Mouse (Mus musculus) lung, adult 18-20 months (tissue): ENCODE results near the gene Trim71.

Experiments used
- DNase-seq, 2 experiments: peaks; one replicate each; pipeline ENCODE4 v3.0.0; 2022; ENCODE audit warnings: mixed read lengths in 2 of 2

Gene Trim71

DNA sequence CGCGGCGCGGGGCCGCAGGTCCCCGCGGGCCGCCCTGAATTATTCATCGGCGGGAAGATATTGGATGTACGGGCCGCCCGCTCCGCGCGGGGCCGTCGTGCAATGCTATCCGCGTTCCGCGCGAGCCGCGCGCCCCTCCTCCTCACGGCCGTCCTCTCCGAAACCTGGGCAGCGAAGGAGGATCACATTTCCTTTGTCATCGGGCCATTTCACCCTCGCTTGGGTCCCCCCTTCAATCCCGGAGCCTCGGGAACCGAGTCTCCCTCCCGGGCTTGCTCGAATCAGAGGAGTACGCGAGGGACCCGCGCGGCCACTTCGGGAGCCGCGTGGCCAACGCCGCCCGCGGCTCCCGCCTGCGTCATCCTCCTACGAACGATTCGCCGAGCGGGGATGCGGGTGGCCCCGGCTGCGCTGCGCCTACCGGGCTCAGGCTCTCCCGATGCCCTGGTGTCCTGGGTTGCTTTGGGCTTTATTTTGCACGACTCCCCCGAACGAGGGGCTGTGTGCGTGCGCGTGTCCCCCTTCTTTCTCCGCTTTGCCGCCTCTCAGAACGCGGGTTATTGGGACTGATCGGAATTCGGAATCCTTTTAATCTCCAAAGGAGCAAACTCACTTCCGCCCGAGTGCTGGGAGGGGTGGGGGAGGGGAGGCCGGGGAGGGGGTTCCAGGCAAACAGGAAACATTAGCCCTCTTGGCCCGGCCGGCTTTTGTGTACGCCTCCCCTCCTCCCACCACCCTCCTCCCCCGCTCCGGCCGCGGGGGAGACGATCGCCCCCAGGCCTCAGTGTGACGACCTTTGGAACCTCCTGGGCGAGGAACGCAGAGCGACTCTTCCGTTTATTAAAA is at the start of gene Trim71:
Gene Trim71 (minus strand): TSS at position 609 of the 846 bp plus-strand sequence.
- no peak for DNase-seq

DNA sequence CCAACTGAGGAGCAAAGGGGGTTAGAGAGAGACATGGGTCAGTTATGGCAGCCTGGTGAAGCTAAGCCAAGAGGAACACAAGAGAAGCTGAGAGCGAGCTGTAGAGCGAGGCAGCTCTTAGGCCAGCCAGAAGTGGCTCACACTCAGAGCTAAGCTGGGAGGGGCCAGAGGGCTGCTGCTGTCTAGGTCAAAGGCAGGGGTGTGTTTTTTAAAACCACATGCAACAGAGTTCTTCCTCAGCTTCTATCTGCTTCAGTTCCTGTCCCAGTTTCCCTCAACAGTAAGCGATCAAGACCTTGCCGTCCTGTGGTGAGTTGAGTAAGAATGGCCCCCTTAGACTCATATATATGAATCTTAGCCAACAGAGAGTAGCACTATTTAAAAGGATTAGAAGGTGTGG is 48.9 kb upstream of the Trim71 start:
- DNase-seq: no peak

DNA sequence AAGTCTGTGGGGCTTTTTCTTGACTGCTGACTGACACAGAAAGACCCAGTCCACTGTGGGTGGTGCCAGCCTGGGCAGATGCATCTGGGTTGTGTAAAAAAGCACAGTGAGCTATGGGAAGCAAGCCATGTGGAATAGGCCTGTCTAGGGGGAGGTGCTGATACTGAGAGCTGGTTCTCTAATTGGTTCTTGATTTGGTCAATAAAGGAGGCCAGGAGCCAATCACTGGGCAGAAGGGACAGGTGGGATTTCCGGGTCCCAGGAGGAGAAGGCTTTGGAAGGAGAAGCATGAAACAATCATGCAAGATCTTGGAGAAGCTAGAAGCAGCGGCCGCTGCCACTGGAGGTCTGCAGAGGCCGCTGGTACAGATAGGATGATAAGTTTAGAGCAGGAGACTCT is 48.4 kb upstream of the Trim71 start:
- no peak for DNase-seq

DNA sequence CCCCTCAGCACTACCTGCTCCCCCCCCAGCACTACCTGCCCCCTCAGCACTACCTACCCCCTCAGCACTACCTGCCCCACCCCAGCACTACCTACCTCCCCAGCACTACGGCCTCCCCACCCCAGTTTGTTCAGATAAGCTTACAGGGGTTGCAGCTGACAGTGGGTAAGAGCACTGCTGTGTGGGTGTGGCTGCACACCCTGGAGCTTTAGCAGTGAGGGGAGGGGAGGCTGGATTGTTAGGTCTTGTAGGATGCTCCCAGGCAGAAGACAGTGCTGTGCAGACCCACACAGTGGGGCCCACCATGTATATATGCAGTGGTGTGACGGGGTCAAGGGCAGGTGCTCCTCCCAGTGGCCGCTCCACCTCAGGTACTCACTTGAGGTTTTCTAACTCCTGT is 46.1 kb upstream of the Trim71 start:
- no peak for DNase-seq

DNA sequence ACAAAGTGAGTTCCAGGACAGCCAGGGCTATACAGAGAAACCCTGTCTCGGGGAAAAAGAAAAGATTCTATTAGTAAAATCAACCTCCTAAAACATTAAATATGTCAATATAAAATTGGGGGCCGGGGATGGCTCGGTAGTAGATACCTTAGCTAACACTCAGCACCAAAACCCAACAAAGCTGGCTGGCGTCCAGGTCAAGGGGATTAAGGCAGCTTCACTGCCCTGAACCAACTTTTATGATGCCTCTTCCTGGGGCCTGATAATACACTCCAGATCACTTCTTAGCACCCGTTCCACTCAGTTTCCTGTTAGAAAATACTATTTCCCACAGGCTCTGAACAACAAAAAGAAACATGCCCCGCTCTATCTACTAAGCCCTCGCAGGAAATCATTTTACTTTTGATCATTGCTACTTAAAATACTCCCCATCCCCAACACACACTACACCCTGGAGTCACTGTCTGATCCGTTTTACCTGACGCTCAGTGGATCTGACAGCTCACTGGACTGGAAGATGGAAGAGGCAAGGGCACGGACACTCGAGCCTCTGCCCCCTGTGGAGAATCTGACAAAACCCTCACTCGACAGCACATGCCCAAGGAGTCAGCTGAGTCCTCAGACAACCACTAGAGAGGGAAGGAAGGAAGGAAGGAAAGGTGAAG is 39.8 kb upstream of the Trim71 start:
- DNase-seq: no peak

DNA sequence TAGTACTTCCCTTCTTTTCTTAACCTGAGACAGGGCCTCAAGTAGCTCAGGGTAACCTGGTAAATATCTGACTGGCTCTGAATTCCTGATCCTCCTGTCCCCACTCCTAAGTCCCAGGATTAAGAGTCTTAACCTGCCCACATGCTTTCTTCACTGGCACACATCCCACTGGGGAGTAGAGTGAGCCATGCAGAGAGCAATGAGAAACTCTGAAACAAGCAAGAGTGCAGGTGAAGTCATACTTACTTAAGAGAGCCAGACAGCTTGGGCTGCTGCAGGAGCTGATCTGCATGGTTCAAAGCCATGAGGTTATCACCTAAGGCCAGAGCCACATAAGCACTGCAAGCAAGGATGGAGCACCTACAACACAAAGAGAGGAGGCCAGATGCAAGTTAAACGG is 36.9 kb upstream of the Trim71 start:
- DNase-seq: no peak

DNA sequence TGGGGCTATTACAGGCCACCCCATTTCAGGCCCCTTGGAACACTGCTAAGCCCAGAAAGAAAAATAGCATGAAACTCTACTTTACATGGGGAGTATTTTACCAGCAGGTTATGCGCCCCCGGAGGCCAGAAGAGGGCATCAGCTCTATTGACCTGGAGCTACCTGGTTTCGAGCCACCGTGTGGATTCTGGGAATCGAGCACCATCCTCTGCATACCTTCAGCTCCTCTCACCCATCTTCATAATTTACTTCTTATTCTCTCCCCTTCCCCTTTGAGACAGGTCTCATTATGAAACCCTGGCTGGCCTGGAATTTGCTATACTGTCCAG is 20.8 kb upstream of the Trim71 start:
- no peak for DNase-seq

DNA sequence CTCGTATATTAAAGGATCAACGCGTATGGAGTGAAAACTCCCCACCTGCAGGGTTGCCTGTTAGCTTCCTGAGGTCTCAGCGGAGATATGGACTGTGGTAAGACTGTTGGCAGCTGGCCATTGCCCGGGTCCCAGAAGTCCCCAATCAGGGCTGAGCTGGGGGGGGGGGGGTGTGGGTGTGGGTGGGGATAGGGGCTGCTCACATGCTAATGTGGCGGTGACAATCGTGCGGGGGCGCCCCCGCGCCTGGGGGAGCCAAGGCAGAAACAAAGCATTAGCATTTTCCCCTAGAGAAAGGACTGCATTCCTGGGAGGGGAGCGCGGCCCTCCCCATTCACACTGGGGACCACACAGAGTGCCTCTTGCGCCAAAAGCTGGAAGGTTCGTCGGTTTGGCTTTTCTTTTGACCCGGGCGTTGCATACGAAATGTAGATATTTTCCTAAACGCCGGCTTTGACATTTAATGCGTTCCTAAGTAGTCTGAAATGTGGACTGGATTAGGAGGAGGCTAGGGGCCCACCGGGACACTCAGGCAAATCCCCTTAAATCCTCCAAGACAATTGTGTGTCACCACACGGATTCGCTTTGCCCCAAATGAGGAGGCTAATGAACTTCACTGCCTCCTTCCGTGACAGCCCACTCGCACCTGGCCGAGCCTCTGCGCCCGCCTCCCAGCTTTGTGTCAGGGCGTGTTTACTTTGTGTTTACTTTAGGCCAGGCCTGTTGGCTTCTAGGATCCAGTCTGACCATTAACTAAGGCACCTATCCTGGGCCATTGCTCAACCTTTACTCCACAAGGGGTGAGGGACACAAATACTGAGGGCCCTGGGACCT is 20.2 kb upstream of the Trim71 start:
- DNase-seq: peak; percentile 14 to 48

DNA sequence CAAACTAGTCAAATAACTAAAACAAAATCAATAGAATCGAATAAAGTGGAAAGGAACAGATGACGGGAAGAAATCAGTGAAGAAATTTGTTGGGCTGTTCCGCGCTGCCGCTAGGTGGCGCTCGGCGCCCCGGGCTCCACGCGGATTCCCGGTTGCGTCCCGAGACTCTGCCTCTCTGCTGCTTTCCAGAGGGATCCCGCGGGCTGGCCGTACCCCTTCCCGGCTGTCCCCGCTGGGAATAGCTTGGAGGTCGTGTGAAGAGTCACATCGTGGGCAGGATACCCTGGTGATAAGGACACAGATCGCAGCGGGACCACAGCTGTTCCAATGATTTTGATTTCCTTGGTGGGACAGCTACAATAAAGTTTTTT is 19.6 kb upstream of the Trim71 start:
- DNase-seq: peak; percentile 47 to 70

DNA sequence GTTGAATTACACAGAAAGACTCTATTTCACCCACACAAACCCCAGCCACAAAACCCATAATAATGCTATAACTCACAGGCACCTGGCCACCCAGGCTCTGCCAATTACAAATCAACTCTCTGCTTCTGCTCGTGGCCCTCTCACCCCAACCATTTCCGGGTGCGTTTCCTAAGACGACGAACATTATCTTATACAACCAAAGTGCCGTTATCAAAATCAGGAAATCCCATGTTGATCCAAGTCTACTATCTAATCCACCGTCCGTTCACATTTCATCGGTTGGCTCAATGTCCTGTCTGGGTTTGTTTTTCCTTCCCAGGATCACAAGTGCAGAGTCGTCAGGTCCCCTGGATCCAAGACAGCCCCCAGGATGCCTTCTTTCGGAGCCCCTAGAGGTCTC is 14.5 kb upstream of the Trim71 start:
- DNase-seq: no peak

DNA sequence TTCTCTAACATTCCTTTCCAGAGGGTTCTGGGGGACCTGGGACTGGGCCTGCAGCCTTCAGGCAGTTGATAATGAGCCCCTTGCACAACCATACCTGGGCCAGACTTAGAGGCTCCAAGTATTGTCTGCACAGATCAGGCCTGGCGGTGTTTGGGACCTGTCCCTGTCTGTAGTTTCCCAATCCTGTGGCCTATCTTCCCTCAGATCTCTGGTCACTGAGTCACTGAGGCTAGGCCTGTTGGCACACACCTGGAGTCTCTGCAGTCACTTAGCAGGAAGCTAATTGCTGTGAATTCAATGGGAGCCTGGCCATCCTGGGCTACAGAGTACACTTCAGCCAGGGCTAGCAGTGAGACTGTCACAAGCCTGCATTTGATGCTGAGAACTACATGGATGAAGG is 11.8 kb upstream of the Trim71 start:
- no peak for DNase-seq

DNA sequence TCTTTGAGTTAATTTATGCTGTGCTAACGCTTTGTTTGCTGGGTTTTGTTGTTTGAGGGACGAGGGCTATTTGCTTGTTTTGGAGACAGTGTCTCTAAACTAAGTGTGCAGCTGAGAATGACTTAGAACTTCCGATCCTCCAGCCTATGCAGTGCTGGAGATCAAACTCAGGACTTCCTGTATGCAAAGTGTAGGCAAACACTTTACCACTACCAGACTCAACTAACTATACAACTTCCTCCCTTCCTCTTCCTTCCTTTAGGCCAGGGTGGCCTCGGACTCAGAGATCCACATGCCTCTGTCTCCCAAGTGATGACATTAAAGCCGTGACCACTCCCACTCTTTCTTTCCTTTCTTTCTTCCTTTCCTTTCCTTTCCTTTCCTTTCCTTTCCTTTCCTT is 9.4 kb upstream of the Trim71 start:
- DNase-seq: no peak

DNA sequence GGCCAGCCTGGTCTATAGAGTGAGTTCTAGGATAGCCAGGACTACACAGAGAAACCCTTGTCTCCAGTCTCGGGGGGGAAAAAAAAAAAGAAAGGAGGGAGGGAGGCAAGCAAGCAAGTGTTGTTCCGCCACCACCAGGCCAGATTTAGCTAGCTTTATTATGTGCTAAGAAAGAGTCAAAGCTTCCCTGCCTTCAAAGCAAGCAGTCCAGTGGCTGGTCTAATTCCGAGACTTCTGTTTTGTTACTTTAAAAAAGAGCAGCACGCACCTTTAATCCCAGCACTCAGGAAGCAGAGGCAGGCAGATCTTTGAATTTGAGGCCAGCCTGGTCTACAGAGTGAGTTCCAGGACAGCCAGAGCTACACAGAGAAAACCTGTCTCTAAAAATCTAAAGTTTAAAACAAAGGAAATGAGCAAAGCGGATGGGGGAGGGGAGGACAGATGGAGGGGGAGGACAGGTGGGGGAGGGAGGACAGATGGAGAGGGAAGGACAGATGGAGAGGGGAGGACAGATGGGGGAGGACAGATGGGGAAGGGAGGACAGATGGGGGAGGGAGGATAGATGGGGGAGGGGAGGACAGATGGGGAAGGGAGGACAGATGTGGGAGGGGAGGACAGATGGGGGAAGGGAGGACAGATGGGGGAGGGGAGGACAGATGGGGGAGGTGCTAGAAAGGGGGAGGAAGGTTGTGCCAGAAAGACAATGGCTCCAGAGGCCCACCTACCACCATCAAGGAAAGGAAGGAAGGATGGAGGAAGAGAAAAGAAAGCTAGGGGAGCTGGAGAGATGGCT is 4.7 kb upstream of the Trim71 start:
- DNase-seq: no peak

DNA sequence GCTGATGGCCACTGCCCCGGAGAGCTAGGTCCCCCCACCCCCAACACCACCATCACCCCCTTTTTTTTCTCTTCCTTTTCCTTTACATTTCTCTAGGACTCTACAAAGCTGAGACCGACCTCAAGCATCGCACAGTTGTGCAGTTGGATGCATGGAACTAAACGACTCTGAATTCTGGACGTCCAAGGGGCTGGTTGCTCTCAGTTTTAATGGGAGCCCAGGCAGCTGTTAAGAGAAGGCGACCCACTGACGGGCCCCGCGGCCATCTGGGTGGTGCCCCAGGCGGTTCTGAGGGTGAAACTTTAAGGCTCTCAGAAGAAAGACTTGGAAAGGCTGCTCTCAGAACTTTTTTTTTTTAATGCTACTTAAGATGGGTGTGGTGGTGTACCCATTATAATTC is 498 bp upstream of the Trim71 start:
- DNase-seq: no peak

DNA sequence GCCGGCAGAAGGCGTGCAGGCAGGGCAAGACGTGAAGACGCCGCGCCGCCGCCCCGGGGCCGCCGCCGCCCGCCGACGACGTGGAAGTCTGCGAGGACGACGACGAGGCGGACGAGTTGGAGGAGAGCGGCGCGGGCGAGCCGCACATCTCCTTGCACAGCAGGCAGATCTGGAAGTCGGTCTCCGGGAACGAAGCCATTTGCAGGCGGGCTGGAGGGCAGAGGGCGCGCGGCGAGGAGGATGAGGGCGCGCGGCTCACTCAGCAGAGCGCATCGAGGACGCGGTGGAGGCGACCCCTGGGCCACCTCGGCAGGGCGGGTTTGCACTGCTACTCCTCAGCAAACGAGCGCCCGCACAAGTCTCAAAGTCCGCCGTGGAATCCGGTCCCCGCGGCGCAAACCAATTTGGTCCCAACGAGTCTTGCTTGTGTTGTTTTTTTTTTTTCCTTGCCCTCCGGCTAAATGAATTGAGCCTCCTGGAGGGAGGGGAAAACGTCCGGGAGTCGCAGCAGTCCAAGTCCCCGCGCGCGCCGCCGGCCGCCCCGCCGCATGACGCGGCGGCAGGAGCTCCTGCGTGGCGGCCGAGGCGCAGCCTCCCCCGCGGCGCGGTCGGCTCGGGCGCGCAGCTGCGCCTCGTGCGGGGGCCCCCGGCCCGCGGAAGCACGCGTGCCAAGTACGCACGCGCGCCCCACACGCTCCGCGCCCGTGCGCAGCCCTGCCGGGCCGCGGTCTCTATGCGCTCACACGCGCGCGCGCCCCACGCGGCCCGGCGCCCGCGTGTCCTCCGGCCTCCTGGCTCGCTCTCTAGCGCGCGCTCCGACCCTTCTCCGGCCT is 1.0 kb downstream of the Trim71 start:
- no peak for DNase-seq

DNA sequence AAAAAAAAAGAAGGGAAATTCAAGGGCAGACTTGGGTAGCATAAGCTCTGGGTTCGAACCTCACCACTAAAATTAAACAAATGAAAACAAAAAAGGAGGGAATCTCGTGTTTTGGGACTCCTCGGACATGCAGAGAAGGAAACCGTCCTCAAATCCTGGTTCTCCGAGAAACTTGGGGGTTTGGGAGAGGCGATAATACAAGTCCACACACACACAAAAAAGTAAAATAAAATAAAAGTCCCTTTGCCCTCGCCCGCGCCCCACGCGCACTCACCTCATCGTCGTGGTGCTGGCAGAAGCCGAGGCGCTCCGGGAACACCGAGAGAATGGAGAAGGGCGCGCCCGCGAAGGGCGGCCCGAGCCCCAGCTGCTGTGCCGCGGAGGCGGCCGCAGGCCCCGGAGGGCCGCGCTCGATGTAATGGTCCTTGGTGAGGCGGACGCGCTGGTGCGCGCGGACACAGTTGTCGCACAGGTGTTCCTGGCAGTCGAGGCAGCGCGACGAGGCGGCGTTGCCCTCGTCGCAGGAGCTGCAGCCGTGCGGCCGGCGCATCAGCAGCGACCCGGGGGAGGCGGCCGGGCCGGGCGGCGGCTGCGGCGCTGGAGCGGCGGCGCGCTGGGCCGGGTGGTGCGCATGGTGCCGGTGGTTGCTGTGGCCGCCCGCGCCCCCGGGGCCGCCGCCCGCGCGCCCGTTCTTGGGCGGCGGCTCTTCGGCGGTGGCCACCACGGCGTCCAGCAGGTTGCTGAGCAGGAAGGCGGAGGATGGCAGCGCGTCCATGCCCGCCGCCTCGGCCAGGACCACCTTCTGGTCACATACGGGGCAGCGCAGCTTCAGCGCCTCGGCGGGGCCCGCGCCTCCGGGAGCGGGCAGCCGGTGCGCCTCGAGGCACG is 1.9 kb downstream of the Trim71 start:
- no peak for DNase-seq

DNA sequence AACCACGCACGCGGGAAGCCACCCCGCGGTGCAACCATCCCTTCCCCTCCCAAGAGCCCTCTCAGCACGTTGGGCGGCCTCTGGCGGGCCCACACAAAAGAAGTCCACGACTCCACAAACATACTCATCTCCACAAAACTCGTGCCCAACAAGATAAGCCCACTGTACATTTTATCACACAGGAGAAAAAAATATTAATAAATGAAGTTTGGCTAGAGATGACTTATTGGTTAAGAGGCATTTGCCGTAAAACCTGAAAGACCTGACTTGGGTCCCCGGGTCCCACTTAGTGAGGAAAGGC is 2.5 kb downstream of the Trim71 start:
- no peak for DNase-seq

DNA sequence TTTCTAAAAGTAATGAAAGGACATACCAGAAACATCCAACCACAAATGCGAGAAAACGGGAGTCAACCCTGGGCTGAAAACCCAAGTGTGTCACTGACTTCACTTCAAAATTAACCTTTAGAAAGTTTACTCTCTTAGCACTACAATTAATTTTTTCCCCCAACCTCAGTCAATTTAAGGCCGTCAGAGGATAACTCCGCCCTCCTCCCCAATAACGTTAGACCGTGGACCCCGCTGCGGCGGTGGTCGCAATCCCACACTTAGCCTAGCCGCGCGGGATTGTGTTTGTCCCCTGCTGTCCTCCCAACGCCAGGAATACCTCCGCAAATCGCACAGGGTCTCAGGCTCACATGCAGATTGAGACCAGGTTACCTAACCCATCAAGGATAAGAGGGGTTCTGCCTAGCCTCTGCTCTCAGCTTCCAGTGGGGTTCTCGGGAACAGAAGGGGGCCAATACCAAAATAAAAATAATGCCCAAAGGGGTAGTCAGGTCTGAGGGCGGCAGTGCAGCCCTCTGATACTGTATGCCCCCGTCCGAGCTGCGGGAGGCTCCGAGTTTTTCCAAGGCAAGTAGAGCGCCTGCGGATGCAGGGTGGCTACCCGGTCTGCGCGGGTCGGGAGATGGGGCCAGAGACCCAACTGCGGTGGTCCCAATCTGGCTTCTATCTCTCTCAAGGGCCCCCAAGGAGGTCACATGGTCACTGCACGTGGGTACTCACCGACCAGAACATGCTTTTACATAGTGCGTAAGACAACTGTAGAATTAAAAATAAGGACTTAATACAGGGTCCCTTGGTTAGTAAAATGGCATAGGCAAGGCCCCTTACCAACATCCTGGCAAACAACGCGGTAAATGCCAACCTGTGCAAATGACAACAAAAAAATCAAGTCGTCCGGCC is 3.1 kb downstream of the Trim71 start:
- DNase-seq: no peak

DNA sequence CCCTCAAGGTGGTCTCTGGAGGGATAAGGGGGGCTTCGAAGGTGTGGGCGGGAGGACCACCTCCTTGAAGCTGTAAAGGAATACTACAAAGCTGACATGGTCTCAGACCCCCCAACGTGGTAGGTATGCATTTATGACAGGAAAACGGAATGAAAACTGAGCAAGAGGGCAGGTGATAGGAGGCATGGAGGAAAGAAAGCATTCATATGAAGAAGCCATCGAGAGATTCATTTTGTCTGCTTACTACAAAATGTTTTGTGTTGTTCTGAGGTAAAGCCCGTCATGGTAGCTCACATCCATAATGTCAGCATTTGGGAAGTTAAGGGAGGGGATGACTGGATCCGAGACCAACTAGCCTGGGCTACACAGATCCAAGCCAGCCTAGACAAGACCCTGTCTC is 4.0 kb downstream of the Trim71 start:
- no peak for DNase-seq

DNA sequence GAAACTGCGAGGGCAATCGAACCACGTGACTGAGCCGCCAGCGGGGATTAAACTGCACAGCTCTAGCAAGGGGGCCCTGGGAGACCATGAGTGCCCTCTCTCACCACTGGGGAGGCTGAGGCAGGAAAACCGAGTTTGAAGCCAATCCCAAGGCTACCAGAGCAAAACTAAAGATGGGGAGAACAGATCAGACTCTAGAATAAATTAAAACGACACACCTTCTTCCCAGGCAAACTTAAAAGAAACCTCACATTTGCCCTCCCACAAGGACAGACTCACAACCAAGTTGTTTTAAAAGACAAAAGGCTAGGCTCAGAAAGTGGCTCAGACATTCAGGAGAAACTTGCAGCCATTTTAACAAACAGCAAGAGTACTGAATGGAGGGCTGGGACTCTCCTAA is 7.1 kb downstream of the Trim71 start:
- no peak for DNase-seq
